Mouse (Mus musculus) layer of hippocampus, postnatal 10 days (tissue): ENCODE results near the gene Rsph9. TPM values are rescaled to one million over a fixed set of nuclear protein-coding genes. Genes with fewer than 3 reads are reported as not detected.
A peak's percentile ranks its signal among the peaks of the same experiment; 100 is the strongest.

Experiments used
- DNase-seq, 2 experiments: peaks; one replicate each; pipeline ENCODE4 v3.0.0; 2021; ENCODE audit warnings: low spot score in 2 of 2
- total RNA-seq, 2 experiments: library from RNA; stranded (reverse); gene quantifications; 2 replicates each; pipeline ENCODE4 v1.2.3; 2021

The Rsph9 gene
- total RNA-seq, 2 experiments from 2014 or later, result 39.8 to 41.3 TPM

DNA sequence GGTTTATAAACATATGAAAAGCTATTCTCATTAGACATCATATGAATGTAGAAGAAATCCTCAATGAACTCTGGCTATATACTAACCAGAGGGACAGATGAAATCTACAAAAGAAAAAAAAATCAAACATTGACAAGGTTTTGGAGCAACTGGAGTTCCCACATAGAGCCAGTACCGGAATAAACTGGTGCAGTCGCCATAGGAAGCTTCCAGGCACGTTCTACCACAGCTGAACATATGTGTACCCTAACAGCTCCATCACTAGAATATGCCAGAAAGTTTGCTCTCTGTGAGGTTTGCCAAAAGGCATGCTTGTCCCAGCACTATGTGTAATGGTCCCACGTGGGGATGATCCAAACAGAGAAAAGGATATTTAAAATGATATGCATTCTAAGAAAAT, 35.7 kb downstream of the Rsph9 start:
- DNase-seq, result no peak

DNA sequence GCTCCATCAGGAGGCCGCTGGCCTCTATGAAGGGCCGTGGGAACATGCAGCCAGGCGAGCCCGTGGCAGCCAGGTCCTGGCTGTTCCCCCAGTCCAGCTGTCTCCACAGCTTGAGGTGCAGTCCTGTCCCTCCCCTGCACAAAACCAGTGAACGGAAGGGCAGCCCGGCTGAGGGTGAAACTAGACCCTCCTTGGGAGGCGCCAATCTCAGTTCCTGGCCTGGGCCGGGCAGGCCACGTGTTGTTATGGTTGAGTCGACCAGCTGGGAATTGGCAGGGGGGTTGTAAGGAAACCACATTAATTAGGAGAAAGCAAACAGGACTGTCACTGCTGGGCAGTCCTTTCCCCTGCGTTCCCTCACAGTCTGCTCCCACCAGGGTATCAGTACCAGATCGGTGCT, 39.5 kb downstream of the Rsph9 start:
- DNase-seq, result peak in 1 of 2 experiments; percentile 36

- DNase-seq, result no peak
These were observed 41.3 kb downstream of the Rsph9 start for GRCm38 (mm10) chr17:46102608-46103159.

DNA sequence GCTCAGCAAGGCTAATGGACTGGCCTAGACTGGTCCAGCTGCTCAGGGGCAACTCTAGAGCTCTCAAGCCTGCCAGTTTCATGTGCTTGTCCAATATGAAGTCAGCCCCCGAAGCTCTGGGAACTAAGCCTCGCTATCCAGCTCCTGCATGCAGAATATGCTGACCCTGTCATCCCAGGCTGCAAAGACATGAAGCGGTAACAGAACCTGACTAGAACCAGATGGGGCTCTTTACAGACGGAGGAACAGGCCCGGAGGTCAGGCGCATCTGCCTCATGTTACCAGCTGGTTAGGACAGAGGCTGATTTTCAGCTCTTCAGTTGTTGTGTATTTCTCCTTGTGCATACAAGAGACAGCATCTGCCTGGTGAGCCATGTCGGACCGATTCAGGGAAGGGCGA, 42.1 kb downstream of the Rsph9 start:
- no peak for DNase-seq

- no peak for DNase-seq
These were observed 45.5 kb downstream of the Rsph9 start for GRCm38 (mm10) chr17:46098525-46098924.

DNA sequence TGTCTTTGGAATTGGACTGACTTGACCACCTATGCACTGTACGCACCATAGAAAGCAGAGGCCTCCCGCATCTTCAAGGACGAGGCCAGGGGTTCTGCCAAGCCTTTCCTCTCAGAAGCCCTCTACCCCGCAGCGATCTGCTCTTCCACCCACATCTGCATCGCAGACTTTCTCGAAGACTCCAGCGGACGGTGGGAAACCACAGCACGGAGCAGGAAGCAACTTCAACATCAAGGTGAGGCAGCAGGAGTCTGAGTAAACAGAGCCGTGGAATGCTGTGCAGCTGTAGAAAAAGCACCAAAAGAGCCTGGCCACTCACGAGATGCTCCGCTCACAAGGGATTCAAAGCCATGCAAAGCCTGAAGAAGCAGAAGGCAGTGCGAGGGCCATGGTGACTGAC, 52.1 kb downstream of the Rsph9 start:
- DNase-seq, result no peak

- no peak for DNase-seq
These were observed 52.7 kb downstream of the Rsph9 start for GRCm38 (mm10) chr17:46091351-46091750.

DNA sequence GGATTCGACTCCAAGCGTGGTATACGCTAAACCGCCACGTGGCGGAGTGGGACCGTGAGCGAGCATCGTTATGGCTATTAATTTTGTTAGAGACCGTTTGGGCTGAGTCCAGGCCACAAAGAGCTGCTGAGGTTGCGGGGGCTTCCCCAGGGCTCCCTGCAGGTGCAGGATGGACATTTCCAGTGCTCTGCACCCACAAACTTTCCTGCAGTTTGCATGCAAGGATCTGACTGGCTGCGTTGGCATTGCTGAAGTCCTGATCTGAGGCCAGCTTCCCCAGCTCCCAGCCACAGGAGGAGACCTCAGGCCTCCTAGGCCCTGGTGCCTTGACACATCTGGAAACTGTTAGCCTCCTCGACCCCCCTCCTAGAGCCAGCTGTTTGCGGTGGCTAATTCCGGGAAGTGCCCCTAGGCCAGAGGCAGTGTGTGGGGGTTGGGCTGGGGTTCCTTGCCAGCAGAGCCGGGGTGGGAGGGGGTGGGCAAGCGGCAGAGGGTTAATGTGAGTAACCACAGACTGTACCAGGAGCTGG, 57.6 kb downstream of the Rsph9 start:
- DNase-seq, result no peak

DNA sequence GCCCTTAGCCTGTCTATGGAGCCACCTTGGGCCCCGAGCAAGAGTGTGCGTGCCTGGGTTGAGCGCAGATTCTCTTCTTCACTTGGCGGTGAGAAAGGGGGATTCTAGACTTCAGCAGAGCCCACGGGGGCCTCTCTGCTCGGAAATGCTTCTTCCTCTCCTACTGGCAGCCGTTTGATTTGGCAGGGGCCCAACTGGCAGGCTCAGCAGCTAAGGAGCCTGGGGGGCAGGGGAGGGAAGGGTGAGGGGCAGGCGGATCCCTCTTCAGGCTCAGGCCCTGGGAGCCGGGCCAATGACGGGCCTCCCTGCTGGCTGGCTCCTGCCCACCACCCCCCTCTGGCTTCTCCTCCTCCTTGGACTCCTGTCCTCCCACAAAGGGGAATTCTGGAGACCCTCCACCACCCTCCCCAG, 59.9 kb downstream of the Rsph9 start:
- DNase-seq, result peak; percentile 87 to 90

DNA sequence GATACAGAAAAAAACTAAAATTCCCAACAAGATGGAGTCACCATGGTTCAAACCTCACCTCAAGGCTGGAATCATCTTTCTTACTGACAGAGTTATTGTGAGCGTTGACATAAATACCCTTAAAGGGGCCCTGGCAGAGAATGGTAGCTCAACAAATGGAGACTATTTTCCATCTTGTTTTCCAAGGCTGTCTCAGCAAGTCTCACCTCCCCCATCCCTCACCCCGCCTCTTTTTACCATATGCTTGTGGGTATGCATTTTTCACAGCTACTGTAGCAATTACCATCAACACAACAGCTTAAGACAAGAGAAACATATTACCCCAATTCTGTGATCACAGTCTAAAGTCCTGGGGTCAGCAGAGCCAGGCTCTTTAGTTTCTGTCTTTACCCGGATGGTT, 60.6 kb downstream of the Rsph9 start:
- no peak for DNase-seq

- DNase-seq, result no peak
These were observed 62.4 kb downstream of the Rsph9 start for GRCm38 (mm10) chr17:46081657-46082056.

DNA sequence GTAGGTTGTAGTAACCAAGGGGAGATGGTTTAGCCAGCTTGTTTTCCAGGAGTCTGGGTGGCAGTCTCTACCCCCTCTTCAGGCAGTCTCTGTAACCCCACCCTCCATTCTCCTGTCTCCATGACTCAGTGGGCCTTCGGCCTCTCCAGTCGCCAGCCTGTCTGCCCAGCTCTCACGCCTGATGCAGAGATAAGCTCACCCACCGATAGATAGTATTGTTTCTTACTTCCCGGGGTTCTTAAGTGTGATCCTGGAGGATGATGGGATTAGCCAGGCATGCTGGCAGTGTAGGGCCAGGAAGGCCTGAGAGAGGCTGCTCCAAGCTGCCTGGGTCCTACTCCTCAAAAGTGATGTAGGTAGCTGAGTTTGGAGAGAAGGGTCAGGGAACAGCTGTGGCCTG, 63.0 kb downstream of the Rsph9 start:
- no peak for DNase-seq

GRCm38 (mm10) chr17:46080388-46080787, 63.6 kb downstream of the Rsph9 start:
- DNase-seq, result no peak

DNA sequence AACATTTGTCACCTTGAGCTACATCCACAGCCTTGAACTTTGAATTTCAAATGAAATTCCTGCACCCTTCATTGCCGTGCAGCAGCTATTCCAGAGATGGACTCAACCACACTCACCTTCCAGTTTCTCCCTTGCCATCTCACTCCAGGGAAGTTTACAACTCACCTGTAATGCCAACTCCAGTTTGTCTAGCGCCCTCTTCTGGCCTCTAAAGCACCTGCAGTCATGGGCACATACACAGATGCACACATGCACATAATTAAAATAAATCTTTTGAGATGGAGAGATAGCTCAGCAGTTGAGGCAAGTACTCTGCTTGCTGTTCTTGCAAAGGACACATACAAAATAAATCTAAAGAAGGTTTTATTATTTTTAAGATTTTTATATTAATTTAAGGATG, 65.0 kb downstream of the Rsph9 start:
- no peak for DNase-seq

GRCm38 (mm10) chr17:46077921-46078534, 66.0 kb downstream of the Rsph9 start:
- DNase-seq, result no peak

DNA sequence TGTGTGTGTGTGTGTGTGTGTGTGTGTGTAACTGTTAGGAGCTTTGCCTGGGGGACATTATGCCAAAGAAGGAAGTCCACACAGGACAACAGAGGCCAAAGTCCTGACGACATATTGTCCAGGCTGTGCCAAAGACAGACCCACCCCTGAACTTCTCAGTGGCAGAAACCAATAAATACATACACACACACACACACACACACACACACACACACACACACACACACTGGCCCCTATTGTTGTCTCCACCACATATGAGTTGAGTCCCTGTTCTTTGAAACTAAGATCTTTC, 67.8 kb downstream of the Rsph9 start:
- DNase-seq, result no peak

DNA sequence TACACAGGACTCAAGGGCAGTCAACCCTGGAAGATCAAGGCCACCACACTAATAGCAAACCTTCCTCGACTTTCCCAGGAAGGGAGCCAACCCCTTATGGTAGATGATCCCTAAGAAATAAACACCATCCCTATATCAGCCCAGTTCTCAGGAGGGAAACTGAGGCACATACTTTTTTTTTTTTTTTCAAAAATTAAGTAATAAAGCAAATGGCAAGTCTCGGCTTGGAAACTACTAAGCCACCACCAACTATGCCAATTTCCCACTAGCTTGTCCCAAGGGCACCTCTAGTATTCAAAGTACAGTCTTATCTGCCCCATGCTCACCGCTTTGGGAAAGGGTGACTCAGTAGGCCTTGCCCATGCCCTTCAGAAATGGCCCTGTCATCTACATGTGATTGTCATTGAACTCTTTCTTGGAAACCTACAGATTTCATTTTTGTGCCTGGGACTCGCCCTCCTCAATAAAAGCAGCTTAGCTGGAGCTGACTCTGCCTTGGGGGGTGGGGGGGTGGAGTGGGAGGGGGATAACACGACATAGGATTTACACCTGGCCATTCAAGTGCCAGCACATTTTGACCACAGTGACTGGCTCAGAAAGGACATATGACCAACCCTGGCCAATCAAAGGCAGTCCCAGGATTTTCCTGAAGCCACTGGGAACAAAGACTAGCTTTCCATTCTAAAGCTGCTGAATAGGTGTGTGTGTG, 68.3 kb downstream of the Rsph9 start:
- DNase-seq, result no peak

- DNase-seq, result no peak
These were observed 68.9 kb downstream of the Rsph9 start for GRCm38 (mm10) chr17:46075116-46075485.

DNA sequence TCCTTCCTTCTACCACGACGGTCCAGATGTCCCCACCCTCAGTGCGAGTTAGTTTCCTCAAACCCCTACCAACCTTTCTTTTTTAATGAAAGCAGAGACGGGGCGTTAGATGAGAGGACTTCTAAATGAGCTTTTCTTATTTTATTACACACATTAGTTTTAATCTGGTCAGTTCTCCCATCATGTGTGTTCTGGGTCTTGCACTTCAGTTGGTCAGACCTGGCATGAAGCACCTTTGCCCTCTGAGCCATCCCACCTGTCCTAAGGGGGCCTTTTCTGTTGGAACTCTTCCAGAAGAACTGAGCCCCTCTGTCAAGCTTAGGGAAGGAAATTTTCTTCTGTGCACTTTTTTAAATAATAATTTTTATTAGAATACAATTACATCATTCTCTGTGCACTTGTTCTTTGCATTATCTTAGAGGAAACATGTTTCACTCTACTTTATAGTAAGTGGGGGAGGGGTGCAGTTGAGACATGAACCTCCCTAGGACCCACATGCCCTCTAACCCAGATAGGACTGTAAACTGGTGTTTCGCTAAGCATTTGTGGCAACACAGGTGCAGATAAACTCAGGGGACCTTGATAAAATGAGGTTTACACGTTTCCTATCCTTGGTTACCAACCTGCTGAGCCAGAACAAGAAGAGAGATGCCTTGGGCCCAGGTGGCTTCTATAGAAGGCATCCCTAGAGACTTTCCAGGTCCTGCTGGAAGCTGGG, 69.5 kb downstream of the Rsph9 start:
- no peak for DNase-seq

- peak; percentile 14 to 24 for DNase-seq
These were observed 70.2 kb downstream of the Rsph9 start for GRCm38 (mm10) chr17:46073730-46074301.
